Mouse (Mus musculus) testis, adult 2 months (tissue): ENCODE data around the gene Unc13a.

Experiments
- CTCF ChIP-seq: fragments of 200-500 bp; IDR thresholded peaks from 2 replicates; pipeline ENCODE4 v1.5.1; 2012; ENCODE audit warnings: low read depth, mild to moderate bottlenecking, inconsistent platforms, low read length, moderate library complexity; ENCODE audit not compliant: control insufficient read depth, insufficient read depth, insufficient replicate concordance
- POLR2A ChIP-seq: fragments of 200-500 bp; IDR thresholded peaks from 2 replicates; pipeline ENCODE4 v1.6.1; 2012; ENCODE audit warnings: low read depth, mild to moderate bottlenecking, inconsistent platforms, low read length, moderate library complexity; ENCODE audit not compliant: control insufficient read depth

DNA sequence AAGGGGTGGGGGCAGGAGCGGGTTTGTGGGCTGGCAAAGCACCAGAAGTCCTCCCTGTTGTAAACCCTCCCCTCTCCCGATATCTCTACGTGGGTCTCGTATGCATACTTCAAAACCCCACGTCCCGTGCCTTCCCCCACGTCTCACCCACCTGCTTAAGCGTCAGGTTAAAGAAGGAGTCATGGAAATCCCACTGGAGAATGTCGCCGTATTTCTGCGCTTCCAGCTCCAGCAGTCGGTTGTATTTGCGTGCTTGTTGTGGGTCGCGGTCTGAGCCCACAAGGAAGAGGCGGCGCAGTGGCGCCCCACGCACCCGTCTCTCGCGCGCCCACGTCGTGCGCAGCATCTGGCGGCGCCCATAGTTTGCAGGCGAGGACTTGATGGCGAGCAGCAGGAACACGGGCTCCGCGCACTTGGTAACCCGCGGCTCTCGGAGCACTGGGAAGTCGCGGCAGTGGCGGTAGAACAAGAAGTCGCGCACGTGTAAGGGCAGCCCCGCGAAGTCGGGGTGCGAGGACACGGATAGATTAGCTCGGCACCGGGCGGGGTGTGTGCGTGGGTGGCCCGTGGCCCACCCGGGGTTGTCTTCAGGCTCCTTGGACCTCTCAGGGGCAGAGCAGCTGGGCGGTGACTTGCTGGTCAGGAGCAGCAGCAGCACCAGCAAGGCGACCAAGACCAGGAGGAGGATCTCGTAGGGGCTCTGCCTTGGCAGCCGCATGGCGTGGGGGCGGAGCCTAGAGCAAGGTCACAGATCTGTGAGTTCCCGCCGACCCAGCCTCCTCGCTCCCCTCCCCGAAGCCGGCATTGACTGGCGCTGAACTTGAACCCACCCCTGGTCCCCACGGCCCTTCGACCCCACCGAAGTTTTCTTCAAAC, 21.8 kb upstream of the Unc13a start:
- TF ChIP-seq POLR2A: no peak
- no peak for TF ChIP-seq CTCF
